Mouse (Mus musculus): ENCODE measurements around the gene D130052B06Rik. TPM values are rescaled to one million over a fixed set of nuclear protein-coding genes. Genes with fewer than 3 reads are reported as not detected.
A peak's percentile ranks its signal among the peaks of the same experiment; 100 is the strongest.

Gene D130052B06Rik
- polyA plus RNA-seq, 1 experiment from 2014 or later = 0.09 TPM

GRCm38 (mm10) chr11:33596655-33597054, 2.4 kb upstream of the D130052B06Rik start:
- H3K9me3 ChIP-seq = no peaks in the 10 kb centered on the region

GRCm38 (mm10) chr11:33603174-33603573, 4.1 kb downstream of the D130052B06Rik start:
- 67% methylated on average over 2 of the region's 2 CpGs for WGBS
- Histone ChIP-seq H3K27me3 (no peaks in the 10 kb centered on the region), H3K36me3 (no peaks in the 10 kb centered on the region), H3K4me3 (replicated peaks) (no peak overlapping the region), H3K9ac (replicated peaks) (no peak overlapping the region), H3K27ac (no peak overlapping the region), H3K4me1 (replicated peaks) (peaks cover 8% of the 10 kb centered on the region), H3K4me2 (no peak overlapping the region), H3K9me3 (no peaks in the 10 kb centered on the region)
- ATAC-seq (ENCODE audit: insufficient number of reproducible peaks, insufficient read depth, low FRiP score, low TSS enrichment, low read depth) = no peak

More at GRCm38 (mm10) chr11:33596655-33597054, 2.4 kb upstream of the D130052B06Rik start:
- Histone ChIP-seq H3K4me2 (no peak overlapping the region), H3K36me3 (no peaks in the 10 kb centered on the region), H3K9ac (replicated peaks) (no peak overlapping the region), H3K27ac (no peak overlapping the region), H3K4me3 (replicated peaks) (no peak overlapping the region), H3K4me1 (replicated peaks) (no peaks in the 10 kb centered on the region), H3K27me3 (peaks cover 2% of the 10 kb centered on the region; the same call in 1 of the 2 replicates)
- ATAC-seq (ENCODE audit: insufficient number of reproducible peaks, insufficient read depth, low FRiP score, low TSS enrichment, low read depth) = no peak
- WGBS = 74% methylated on average over 4 of the region's 4 CpGs

- Histone ChIP-seq H3K9ac (replicated peaks) (no peak overlapping the region), H3K4me1 (replicated peaks) (peaks cover 8% of the 10 kb centered on the region), H3K36me3 (no peaks in the 10 kb centered on the region), H3K4me3 (replicated peaks) (no peak overlapping the region), H3K27me3 (no peaks in the 10 kb centered on the region), H3K4me2 (no peak overlapping the region), H3K9me3 (no peaks in the 10 kb centered on the region), H3K27ac (no peak overlapping the region)
- WGBS = 13% methylated on average over 3 of the region's 3 CpGs
- 0 out of 2 replicates have a peak, but pooled peaks have one; percentile 63 for ATAC-seq (ENCODE audit: insufficient number of reproducible peaks, insufficient read depth, low FRiP score, low TSS enrichment, low read depth)
These were observed 8.7 kb downstream of the D130052B06Rik start for GRCm38 (mm10) chr11:33607784-33608183.

- Histone ChIP-seq H3K9me3 (no peaks in the 10 kb centered on the region), H3K4me1 (replicated peaks) (no peaks in the 10 kb centered on the region), H3K27ac (no peak overlapping the region), H3K4me3 (replicated peaks) (no peak overlapping the region), H3K4me2 (no peak overlapping the region), H3K9ac (replicated peaks) (no peak overlapping the region), H3K36me3 (no peaks in the 10 kb centered on the region), H3K27me3 (peaks cover 4% of the 10 kb centered on the region; the same call in 1 of the 2 replicates)
- 7% methylated on average over 15 of the region's 15 CpGs for WGBS
- peak; percentile 43; the same call in 1 of the 2 replicates for ATAC-seq (ENCODE audit: insufficient number of reproducible peaks, insufficient read depth, low FRiP score, low TSS enrichment, low read depth)
These were observed 15.1 kb downstream of the D130052B06Rik start for GRCm38 (mm10) chr11:33614218-33614617.

GRCm38 (mm10) chr11:33627136-33627742, 28.1 kb downstream of the D130052B06Rik start:
- H3K9me3 ChIP-seq = no peaks in the 10 kb centered on the region
- no peaks in the 10 kb centered on the region for H3K27me3 ChIP-seq
- no peak overlapping the region for H3K27ac ChIP-seq
- no peaks in the 10 kb centered on the region for H3K4me1 ChIP-seq (replicated peaks)
- H3K9ac ChIP-seq (replicated peaks) = no peak overlapping the region
- ATAC-seq (ENCODE audit: insufficient number of reproducible peaks, insufficient read depth, low FRiP score, low TSS enrichment, low read depth) = no peak
- 89% methylated on average over 4 of the region's 4 CpGs for WGBS
- no peak overlapping the region for H3K4me2 ChIP-seq
- H3K36me3 ChIP-seq = no peaks in the 10 kb centered on the region
- H3K4me3 ChIP-seq (replicated peaks) = no peak overlapping the region

- no peaks in the 10 kb centered on the region for H3K9me3 ChIP-seq
- no peak overlapping the region for H3K4me3 ChIP-seq (replicated peaks)
- no peaks in the 10 kb centered on the region for H3K27me3 ChIP-seq
- no peak overlapping the region for H3K4me2 ChIP-seq
- ATAC-seq (ENCODE audit: insufficient number of reproducible peaks, insufficient read depth, low FRiP score, low TSS enrichment, low read depth) = no peak
- no peak overlapping the region for H3K9ac ChIP-seq (replicated peaks)
- H3K27ac ChIP-seq = no peak overlapping the region
- no peaks in the 10 kb centered on the region for H3K36me3 ChIP-seq
- no peaks in the 10 kb centered on the region for H3K4me1 ChIP-seq (replicated peaks)
- WGBS = 92% methylated on average over 2 of the region's 2 CpGs
These were observed 38.0 kb downstream of the D130052B06Rik start for GRCm38 (mm10) chr11:33637107-33637506.

- peaks cover 3% of the 10 kb centered on the region; the same call in 1 of the 2 replicates for H3K27me3 ChIP-seq
- ATAC-seq (ENCODE audit: insufficient number of reproducible peaks, insufficient read depth, low FRiP score, low TSS enrichment, low read depth) = no peak
- WGBS = 79% methylated on average over 2 of the region's 2 CpGs
These were observed 50.3 kb downstream of the D130052B06Rik start for GRCm38 (mm10) chr11:33649358-33649757.

GRCm38 (mm10) chr11:33654485-33654884, 55.4 kb downstream of the D130052B06Rik start:
- H3K27me3 ChIP-seq = peaks cover 2% of the 10 kb centered on the region; the same call in 1 of the 2 replicates
- 85% methylated on average over 2 of the region's 2 CpGs for WGBS
- no peak for ATAC-seq (ENCODE audit: insufficient number of reproducible peaks, insufficient read depth, low FRiP score, low TSS enrichment, low read depth)

More at GRCm38 (mm10) chr11:33649358-33649757, 50.3 kb downstream of the D130052B06Rik start:
- no peak overlapping the region for H3K9ac ChIP-seq (replicated peaks)
- no peak overlapping the region for H3K4me2 ChIP-seq
- no peaks in the 10 kb centered on the region for H3K4me1 ChIP-seq (replicated peaks)
- H3K27ac ChIP-seq = no peak overlapping the region
- H3K9me3 ChIP-seq = no peaks in the 10 kb centered on the region
- no peak overlapping the region for H3K4me3 ChIP-seq (replicated peaks)
- no peaks in the 10 kb centered on the region for H3K36me3 ChIP-seq

GRCm38 (mm10) chr11:33655221-33655620, 56.1 kb downstream of the D130052B06Rik start:
- no peak overlapping the region for H3K4me2 ChIP-seq
- no peak for ATAC-seq (ENCODE audit: insufficient number of reproducible peaks, insufficient read depth, low FRiP score, low TSS enrichment, low read depth)
- peaks cover 2% of the 10 kb centered on the region; the same call in 1 of the 2 replicates for H3K27me3 ChIP-seq
- peaks cover 4% of the 10 kb centered on the region for H3K4me1 ChIP-seq (replicated peaks)
- no peak overlapping the region for H3K4me3 ChIP-seq (replicated peaks)
- H3K27ac ChIP-seq = no peak overlapping the region
- no peaks in the 10 kb centered on the region for H3K36me3 ChIP-seq
- H3K9ac ChIP-seq (replicated peaks) = no peak overlapping the region
- 83% methylated on average over 3 of the region's 3 CpGs for WGBS
- H3K9me3 ChIP-seq = no peaks in the 10 kb centered on the region

More at GRCm38 (mm10) chr11:33654485-33654884, 55.4 kb downstream of the D130052B06Rik start:
- H3K4me2 ChIP-seq = no peak overlapping the region
- no peak overlapping the region for H3K9ac ChIP-seq (replicated peaks)
- H3K4me1 ChIP-seq (replicated peaks) = no peaks in the 10 kb centered on the region
- no peaks in the 10 kb centered on the region for H3K36me3 ChIP-seq
- no peaks in the 10 kb centered on the region for H3K9me3 ChIP-seq
- no peak overlapping the region for H3K4me3 ChIP-seq (replicated peaks)
- H3K27ac ChIP-seq = no peak overlapping the region

GRCm38 (mm10) chr11:33655861-33656593, 56.9 kb downstream of the D130052B06Rik start:
- Histone ChIP-seq H3K27me3 (peaks cover 2% of the 10 kb centered on the region; the same call in 1 of the 2 replicates), H3K4me1 (replicated peaks) (peaks cover 8% of the 10 kb centered on the region), H3K9ac (replicated peaks) (no peak overlapping the region), H3K4me2 (no peak overlapping the region), H3K9me3 (no peaks in the 10 kb centered on the region), H3K36me3 (no peaks in the 10 kb centered on the region), H3K4me3 (replicated peaks) (no peak overlapping the region), H3K27ac (no peak overlapping the region)
- no peak for ATAC-seq (ENCODE audit: insufficient number of reproducible peaks, insufficient read depth, low FRiP score, low TSS enrichment, low read depth)
- WGBS = 80% methylated on average over 7 of the region's 7 CpGs

All from limb, embryonic 12.5 days (tissue).